Mouse (Mus musculus) splenic B cell, adult 2 months (primary cell): ENCODE measurements around the gene Hist1h2ab.
"Not testable (repeated sequence)": the region's sequence is repeated elsewhere in the genome, so short reads cannot be mapped to it uniquely, and the experiment has no call there.

ENCODE experiments used
- DNase-seq: peaks from one replicate; pipeline ENCODE4 v3.0.0-alpha.2; 2011; ENCODE audit warnings: low read depth, low spot score
- H3K27me3 ChIP-seq: 2 replicates; pipeline ENCODE4 v1.6.1; 2012; ENCODE audit warnings: mild to moderate bottlenecking, low read length, moderate library complexity, mixed read lengths; ENCODE audit not compliant: control insufficient read depth, poor library complexity, insufficient read depth, severe bottlenecking
- H3K36me3 ChIP-seq: 2 replicates; pipeline ENCODE4 v1.6.1; 2012; ENCODE audit warnings: mild to moderate bottlenecking, low read length, moderate library complexity, mixed read lengths; ENCODE audit not compliant: control insufficient read depth, poor library complexity, insufficient read depth, severe bottlenecking

The Hist1h2ab gene

DNA sequence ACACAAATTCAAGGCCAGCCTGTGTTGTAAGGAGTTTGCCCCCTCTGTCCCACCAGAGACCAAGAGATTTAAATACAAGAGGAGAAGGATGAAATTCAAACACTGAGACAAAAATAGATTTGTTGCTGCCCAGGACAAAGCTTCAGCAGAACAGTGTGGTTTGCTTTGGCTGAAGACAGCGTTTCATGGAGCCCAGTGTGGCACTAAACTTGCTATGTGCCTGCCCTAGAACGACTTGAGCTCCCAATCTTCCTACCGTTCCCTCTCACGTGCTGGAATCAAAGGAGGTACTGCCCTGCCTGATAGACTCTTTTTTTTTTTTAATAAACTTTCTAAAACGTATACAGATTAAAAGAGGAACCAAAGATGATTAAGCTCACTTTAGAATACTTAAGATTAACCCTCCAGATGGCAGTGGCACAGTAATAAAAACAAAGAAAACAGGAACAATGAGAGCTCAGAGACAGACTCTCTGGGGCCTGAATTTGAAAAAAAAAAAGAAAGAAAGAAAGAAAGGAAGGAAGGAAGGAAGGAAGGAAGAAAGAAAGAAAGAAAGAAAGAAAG, 18.0 kb downstream of the Hist1h2ab start:
- DNase-seq = peak; percentile 30
- Histone ChIP-seq H3K36me3 (no peaks in the 10 kb centered on the region), H3K27me3 (no peaks in the 10 kb centered on the region)

DNA sequence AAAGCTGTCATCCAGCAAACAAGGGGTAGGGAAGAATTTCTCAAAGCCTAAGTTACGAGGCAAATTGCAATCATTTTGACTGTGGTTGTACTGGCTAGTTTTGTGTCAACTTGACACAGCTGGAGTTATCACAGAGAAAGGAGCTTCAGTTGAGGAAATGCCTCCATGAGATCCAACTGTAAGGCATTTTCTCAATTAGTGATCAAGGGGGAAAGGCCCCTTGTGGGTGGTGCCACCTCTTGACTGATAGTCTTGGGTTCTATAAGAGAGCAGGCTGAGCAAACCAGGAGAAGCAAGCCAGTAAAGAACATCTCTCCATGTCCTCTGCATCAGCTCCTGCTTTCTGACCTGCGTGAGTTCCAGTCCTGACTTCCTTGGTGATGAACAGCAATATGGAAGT, 18.7 kb downstream of the Hist1h2ab start, which contains the start of gene Trim38:
Gene Trim38 (plus strand): TSS at position 301 of the 400 bp plus-strand sequence.
- DNase-seq, H3K36me3 ChIP-seq, H3K27me3 ChIP-seq: not testable (repeated sequence)

DNA sequence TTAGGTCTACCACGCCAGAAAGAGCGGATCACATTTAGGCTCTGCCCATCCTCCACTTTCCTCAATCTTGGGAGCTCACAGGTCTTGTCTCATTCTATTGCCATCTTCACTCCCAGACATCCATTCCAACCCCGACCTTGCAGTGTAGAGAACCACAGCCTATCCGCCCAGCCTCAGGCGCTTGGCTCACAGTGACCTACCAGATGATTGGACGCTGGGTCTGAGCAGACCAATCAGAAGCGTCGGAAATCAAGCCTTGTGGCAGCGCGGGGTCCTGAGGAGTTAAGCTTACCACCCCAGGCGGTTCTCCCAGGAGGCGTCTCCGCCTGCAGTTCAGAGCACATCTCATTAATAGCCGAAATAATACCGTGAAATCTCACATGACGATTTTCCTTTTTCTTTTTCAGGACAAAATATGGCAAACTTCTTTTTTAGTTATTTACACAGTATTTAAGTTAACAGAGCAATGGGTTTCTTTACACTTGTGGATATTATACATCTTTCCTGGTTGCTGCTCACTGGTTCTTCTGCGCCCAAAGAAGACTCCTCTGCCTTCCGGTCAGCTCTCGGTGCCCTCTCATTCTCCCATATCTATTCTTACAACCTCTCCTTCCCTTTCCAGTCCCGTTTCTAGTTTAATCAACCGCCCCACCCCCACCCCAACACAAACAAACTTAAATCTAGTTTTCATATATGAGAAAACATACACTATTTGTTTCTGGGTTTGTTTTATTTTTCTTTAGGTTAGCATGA, 21.8 kb downstream of the Hist1h2ab start:
- DNase-seq = no peak

DNA sequence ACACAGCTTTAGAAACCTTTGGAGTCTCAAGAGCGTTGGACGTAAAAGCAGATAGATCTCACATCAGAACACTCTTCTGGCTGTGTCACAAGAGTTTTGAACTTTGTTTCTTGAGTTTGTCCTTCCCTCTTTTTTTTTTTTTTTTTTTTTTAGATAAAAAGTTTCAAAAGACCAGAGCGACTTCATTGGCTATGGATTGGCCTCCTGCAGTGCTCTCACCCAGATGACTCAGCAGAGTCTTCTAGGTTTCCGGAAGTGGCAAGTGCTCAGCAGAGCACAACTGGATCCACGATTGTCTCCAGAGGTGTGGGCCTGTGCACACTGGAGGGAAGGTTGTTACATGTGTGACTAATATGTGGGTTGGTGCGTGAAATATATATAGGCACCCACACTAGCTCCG, 27.4 kb downstream of the Hist1h2ab start:
- no peaks in the 10 kb centered on the region for H3K36me3 ChIP-seq
- no peaks in the 10 kb centered on the region for H3K27me3 ChIP-seq
- no peak for DNase-seq

More for the DNA sequence above, 21.8 kb downstream of the Hist1h2ab start:
- Histone ChIP-seq H3K27me3 (no peaks in the 10 kb centered on the region), H3K36me3 (no peaks in the 10 kb centered on the region)

DNA sequence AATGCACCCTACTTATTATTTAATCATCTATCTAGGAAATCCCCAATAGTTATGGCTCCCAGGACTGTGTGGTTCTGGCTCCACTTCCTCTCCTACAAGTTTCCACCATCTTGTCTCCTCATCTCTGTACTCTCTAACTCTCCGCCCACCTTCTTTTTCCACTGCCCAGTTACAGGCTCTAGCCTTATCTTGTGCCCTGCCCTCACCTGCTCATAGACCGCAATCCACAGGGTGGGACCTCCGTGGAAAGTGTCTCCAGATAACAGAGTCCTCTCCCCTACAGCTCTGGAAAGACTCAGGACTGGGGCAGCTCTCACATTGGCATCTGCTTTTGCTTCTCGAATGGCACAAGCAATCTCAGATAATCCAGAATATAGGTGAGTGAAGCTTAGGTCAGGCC, 28.1 kb downstream of the Hist1h2ab start:
- no peak for DNase-seq
- H3K27me3 ChIP-seq = no peaks in the 10 kb centered on the region
- H3K36me3 ChIP-seq = no peaks in the 10 kb centered on the region

DNA sequence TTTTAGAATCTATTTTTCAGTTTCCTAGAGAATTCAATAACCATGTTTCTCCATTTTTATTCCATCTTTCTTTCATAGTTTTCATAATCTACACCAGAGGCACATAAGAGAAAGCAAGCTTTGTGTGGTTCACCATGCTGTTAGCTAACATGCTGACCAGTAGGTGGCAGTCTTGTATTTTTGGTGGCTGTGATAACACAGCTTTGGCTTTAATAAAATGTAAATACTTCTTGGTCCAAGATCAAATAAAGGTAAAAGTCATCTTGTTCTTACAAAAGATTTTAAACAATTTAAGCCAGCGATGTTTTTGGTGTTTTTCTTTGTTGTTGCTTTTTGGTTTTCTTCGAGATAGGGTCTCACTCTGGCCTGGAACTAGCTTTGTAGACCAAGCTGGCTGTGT, 41.6 kb downstream of the Hist1h2ab start:
- no peaks in the 10 kb centered on the region for H3K27me3 ChIP-seq

DNA sequence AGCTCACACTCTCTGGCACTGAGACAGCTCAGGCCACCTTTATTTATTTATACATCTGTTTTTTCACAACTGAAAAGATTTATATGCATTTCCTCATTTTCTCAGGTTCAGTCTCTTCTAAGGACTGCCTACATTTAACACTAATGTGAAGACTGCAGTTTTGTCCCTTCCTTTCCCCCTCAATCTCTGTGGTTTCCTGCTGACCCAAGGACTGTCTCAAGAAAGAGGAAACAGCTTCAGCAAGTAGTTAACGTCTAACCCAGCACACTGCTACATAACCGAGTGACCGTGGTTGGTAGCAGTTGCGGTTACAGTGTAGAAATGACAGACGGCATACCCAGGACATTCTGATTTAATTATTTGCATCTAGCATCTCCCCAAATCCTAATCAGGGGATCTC, 48.5 kb downstream of the Hist1h2ab start:
- DNase-seq = peak; percentile 62
- H3K27me3 ChIP-seq = no peaks in the 10 kb centered on the region
- no peaks in the 10 kb centered on the region for H3K36me3 ChIP-seq

More for the DNA sequence above, 41.6 kb downstream of the Hist1h2ab start:
- peak; percentile 84 for DNase-seq
- H3K36me3 ChIP-seq = no peaks in the 10 kb centered on the region
